Comparison of ENCODE assay signal across 11 mouse cellular contexts in the genomic region with DNA sequence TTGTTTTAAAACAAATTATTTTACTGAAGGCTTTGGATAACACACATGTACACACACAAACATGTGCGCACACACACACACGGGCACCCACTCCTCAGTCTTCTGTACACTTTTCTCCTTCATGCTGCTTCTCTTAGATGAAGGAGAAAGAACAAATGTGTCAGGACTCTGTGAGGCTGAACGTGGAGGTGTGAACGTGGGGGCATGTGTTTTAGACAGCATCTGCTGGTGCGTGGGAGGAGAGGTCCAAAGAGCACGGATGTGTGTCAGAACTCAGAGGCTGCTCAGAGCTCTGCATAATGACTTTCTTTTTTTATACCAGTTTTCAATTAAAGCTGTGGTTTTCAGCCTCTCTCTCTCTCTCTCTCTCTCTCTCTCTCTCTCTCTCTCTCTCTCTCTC.
DNase-seq lines count a peak whose midpoint lies in the region; ATAC-seq lines count a peak whose summit lies in the region.
"Had no signal": no experiment of that assay in that cellular context is flagged by ENCODE, and none has a peak within 500 bp of the region (broad histone marks: within the 10 kb centered on the region; RNA-seq: fewer than 3 reads in every experiment).

No protein-coding gene starts in this region.

- peak; percentile 57; the same call in 1 of the 2 replicates for ATAC-seq in forebrain, embryonic 15.5 days (replicated peaks)
- no peak for ATAC-seq in forebrain, embryonic 13.5 days
- peak; percentile 39; the same call in 1 of the 2 replicates for ATAC-seq in midbrain, embryonic 16.5 days
- ATAC-seq in midbrain, embryonic 14.5 days (ENCODE audit: low FRiP score, low TSS enrichment) = no peak
- ATAC-seq: intestine, embryonic 15.5 days had no signal

- no peaks in the 10 kb centered on the region; the same call in 1 of the 2 replicates for H3K9me3 ChIP-seq in forebrain, embryonic 15.5 days
- no peaks in the 10 kb centered on the region for H3K9me3 ChIP-seq in forebrain, embryonic 13.5 days (replicated peaks)
- no peaks in the 10 kb centered on the region; the same call in 1 of the 2 replicates for H3K9me3 ChIP-seq in midbrain, embryonic 16.5 days (replicated peaks; ENCODE audit: control insufficient read depth, low read length, poor library complexity, severe bottlenecking)
- no peaks in the 10 kb centered on the region; the same call in 1 of the 2 replicates for H3K9me3 ChIP-seq in midbrain, embryonic 14.5 days (ENCODE audit: control insufficient read depth, low read length)
- no peaks in the 10 kb centered on the region for H3K9me3 ChIP-seq in limb, embryonic 10.5 days (replicated peaks)
- H3K9me3 ChIP-seq: heart, embryonic 10.5 days; intestine, embryonic 15.5 days; lung, embryonic 15.5 days had no signal

- H3K9ac ChIP-seq in forebrain, embryonic 15.5 days (replicated peaks) = no peak overlapping the region
- H3K9ac ChIP-seq in forebrain, embryonic 13.5 days = no peak overlapping the region
- no peak overlapping the region for H3K9ac ChIP-seq in midbrain, embryonic 16.5 days (ENCODE audit: low read depth, low read length)
- no peak overlapping the region for H3K9ac ChIP-seq in midbrain, embryonic 14.5 days (replicated peaks; ENCODE audit: low read length)
- H3K9ac ChIP-seq: intestine, embryonic 15.5 days; lung, embryonic 15.5 days had no signal

- intact Hi-C loops in left cerebral cortex, postnatal 14 days (cut with DNase I) = no loop called here

- H3K27ac ChIP-seq in forebrain, embryonic 15.5 days (replicated peaks) = no peak overlapping the region
- H3K27ac ChIP-seq in forebrain, embryonic 13.5 days = no peak overlapping the region
- H3K27ac ChIP-seq in midbrain, embryonic 16.5 days (ENCODE audit: low read length) = no peak overlapping the region
- no peak overlapping the region for H3K27ac ChIP-seq in midbrain, embryonic 14.5 days (replicated peaks; ENCODE audit: low read depth, low read length)
- no peak overlapping the region for H3K27ac ChIP-seq in limb, embryonic 10.5 days
- H3K27ac ChIP-seq: heart, embryonic 10.5 days; intestine, embryonic 15.5 days; lung, embryonic 15.5 days had no signal

- WGBS in forebrain, embryonic 15.5 days = 58% methylated on average over 6 of the region's 6 CpGs
- WGBS in forebrain, embryonic 13.5 days = 63% methylated on average over 6 of the region's 6 CpGs
- WGBS in midbrain, embryonic 16.5 days = 67% methylated on average over 6 of the region's 6 CpGs
- 71% methylated on average over 6 of the region's 6 CpGs for WGBS in midbrain, embryonic 14.5 days
- WGBS in limb, embryonic 10.5 days = 73% methylated on average over 6 of the region's 6 CpGs

- H3K4me2 ChIP-seq in forebrain, embryonic 15.5 days (replicated peaks) = no peak overlapping the region
- H3K4me2 ChIP-seq in forebrain, embryonic 13.5 days = no peak overlapping the region
- no peak overlapping the region for H3K4me2 ChIP-seq in midbrain, embryonic 16.5 days (ENCODE audit: low read length)
- no peak overlapping the region for H3K4me2 ChIP-seq in midbrain, embryonic 14.5 days (ENCODE audit: low read length)
- H3K4me2 ChIP-seq: intestine, embryonic 15.5 days; lung, embryonic 15.5 days had no signal

- no peak overlapping the region for H3K4me3 ChIP-seq in forebrain, embryonic 15.5 days
- H3K4me3 ChIP-seq in forebrain, embryonic 13.5 days = no peak overlapping the region
- H3K4me3 ChIP-seq in midbrain, embryonic 16.5 days (ENCODE audit: low read depth, low read length) = no peak overlapping the region
- H3K4me3 ChIP-seq in midbrain, embryonic 14.5 days (replicated peaks; ENCODE audit: low read depth, low read length) = no peak overlapping the region
- no peak overlapping the region for H3K4me3 ChIP-seq in limb, embryonic 10.5 days
- H3K4me3 ChIP-seq: heart, embryonic 10.5 days; intestine, embryonic 15.5 days; lung, embryonic 15.5 days had no signal

- H3K27me3 ChIP-seq in forebrain, embryonic 15.5 days = no peaks in the 10 kb centered on the region
- H3K27me3 ChIP-seq in forebrain, embryonic 13.5 days = no peaks in the 10 kb centered on the region
- no peaks in the 10 kb centered on the region for H3K27me3 ChIP-seq in midbrain, embryonic 16.5 days (ENCODE audit: control insufficient read depth, insufficient read depth, low read depth, low read length)
- H3K27me3 ChIP-seq in midbrain, embryonic 14.5 days (ENCODE audit: control insufficient read depth, insufficient read depth, low read length) = no peaks in the 10 kb centered on the region
- no peaks in the 10 kb centered on the region for H3K27me3 ChIP-seq in limb, embryonic 10.5 days (ENCODE audit: low read depth, poor library complexity, severe bottlenecking)
- H3K27me3 ChIP-seq: intestine, embryonic 15.5 days; lung, embryonic 15.5 days had no signal

- H3K4me1 ChIP-seq in forebrain, embryonic 15.5 days = no peaks in the 10 kb centered on the region
- H3K4me1 ChIP-seq in forebrain, embryonic 13.5 days = no peaks in the 10 kb centered on the region
- H3K4me1 ChIP-seq in midbrain, embryonic 16.5 days (ENCODE audit: control insufficient read depth, insufficient read depth, low read length) = no peaks in the 10 kb centered on the region; the same call in 1 of the 2 replicates
- H3K4me1 ChIP-seq in midbrain, embryonic 14.5 days (ENCODE audit: control insufficient read depth, insufficient read depth, low read length) = no peaks in the 10 kb centered on the region
- no peaks in the 10 kb centered on the region for H3K4me1 ChIP-seq in limb, embryonic 10.5 days
- H3K4me1 ChIP-seq: heart, embryonic 10.5 days; intestine, embryonic 15.5 days; lung, embryonic 15.5 days had no signal

- no peaks in the 10 kb centered on the region for H3K36me3 ChIP-seq in forebrain, embryonic 15.5 days
- no peaks in the 10 kb centered on the region for H3K36me3 ChIP-seq in forebrain, embryonic 13.5 days (ENCODE audit: poor library complexity, severe bottlenecking)
- no peaks in the 10 kb centered on the region for H3K36me3 ChIP-seq in midbrain, embryonic 16.5 days (ENCODE audit: control insufficient read depth, insufficient read depth, low read length)
- H3K36me3 ChIP-seq in midbrain, embryonic 14.5 days (ENCODE audit: control insufficient read depth, insufficient read depth, low read length) = no peaks in the 10 kb centered on the region
- no peaks in the 10 kb centered on the region for H3K36me3 ChIP-seq in limb, embryonic 10.5 days
- H3K36me3 ChIP-seq: heart, embryonic 10.5 days; intestine, embryonic 15.5 days; lung, embryonic 15.5 days had no signal

- no peak for DNase-seq in midbrain, embryonic 14.5 days
- DNase-seq in left cerebral cortex, postnatal 14 days (ENCODE audit: low spot score in 2 of 2) = peak; percentile 62 to 73
- peak; percentile 32 for DNase-seq in thymus, postnatal 25 days
- DNase-seq in limb, embryonic 10.5 days (ENCODE audit: low spot score) = no peak
- DNase-seq in adrenal gland, postnatal 36 days = no peak

Comparison
In these comparisons a context has a peak if more than half of its experiments do, and no peak if none do; other contexts are left out.
1. ATAC-seq: peak in forebrain, embryonic 15.5 days (single experiment) and midbrain, embryonic 16.5 days (single experiment); none in forebrain, embryonic 13.5 days (single experiment) and midbrain, embryonic 14.5 days (single experiment).
2. DNase-seq: peak in left cerebral cortex, postnatal 14 days (2 of 2) and thymus, postnatal 25 days (single experiment); none in midbrain, embryonic 14.5 days (single experiment), limb, embryonic 10.5 days (single experiment) and adrenal gland, postnatal 36 days (0 of 2).